Mouse (Mus musculus) limb, embryonic 14.5 days (tissue): ENCODE measurements at regions not wholly inside any gene's neighbourhood (a gene's known extent, or its start where the extent isn't known, plus 50 kb on each side); places are given as distances from the start of the nearest gene placed in this dataset.

Experiments
- ATAC-seq: fragments of 200-750 bp; cut with Nextera tagmentation; 2 replicates; pipeline ENCODE4 v1.8.0; 2017; ENCODE audit warnings: low read depth, moderate number of reproducible peaks, moderate TSS enrichment; ENCODE audit not compliant: low FRiP score
- DNase-seq: peaks from one replicate; pipeline ENCODE4 v3.0.0-alpha.2; 2015; ENCODE audit warnings: low spot score
- H3K27ac ChIP-seq: fragments of 300-500 bp; sonication (generic); replicated peaks from 2 replicates; pipeline ENCODE4 v1.5.1; 2014; ENCODE audit warnings: low read depth, mild to moderate bottlenecking, low read length, moderate library complexity, mixed read lengths
- H3K27me3 ChIP-seq: fragments of 300-500 bp; sonication (generic); 2 replicates; pipeline ENCODE4 v1.6.1; 2014; ENCODE audit warnings: low read length, mixed read lengths; ENCODE audit not compliant: control insufficient read depth, insufficient read depth
- H3K36me3 ChIP-seq: fragments of 300-500 bp; sonication (generic); 2 replicates; pipeline ENCODE4 v1.6.1; 2014; ENCODE audit warnings: mild to moderate bottlenecking, low read length, moderate library complexity, mixed read lengths; ENCODE audit not compliant: control insufficient read depth, insufficient read depth
- H3K4me1 ChIP-seq: fragments of 300-500 bp; sonication (generic); 2 replicates; pipeline ENCODE4 v1.6.1; 2014; ENCODE audit warnings: antibody characterized with exemption, low read length, mixed read lengths; ENCODE audit not compliant: control insufficient read depth, insufficient read depth
- H3K4me2 ChIP-seq: fragments of 300-500 bp; sonication (generic); replicated peaks from 2 replicates; pipeline ENCODE4 v1.6.1; 2014; ENCODE audit warnings: low read depth, mild to moderate bottlenecking, low read length, moderate library complexity; ENCODE audit not compliant: severe bottlenecking
- H3K4me3 ChIP-seq: fragments of 300-500 bp; sonication (generic); replicated peaks from 2 replicates; pipeline ENCODE4 v1.5.1; 2014; ENCODE audit warnings: low read length
- H3K9ac ChIP-seq: fragments of 300-500 bp; sonication (generic); 2 replicates; pipeline ENCODE4 v1.6.1; 2014; ENCODE audit warnings: mild to moderate bottlenecking, low read depth, low read length, moderate library complexity; ENCODE audit not compliant: severe bottlenecking
- H3K9me3 ChIP-seq: fragments of 300-500 bp; sonication (generic); 2 replicates; pipeline ENCODE4 v1.6.1; 2016; ENCODE audit warnings: low read length; ENCODE audit not compliant: control insufficient read depth
- POLR2A ChIP-seq: fragments of 200-500 bp; IDR thresholded peaks from 2 replicates; pipeline ENCODE4 v1.8.0; 2012; ENCODE audit warnings: inconsistent platforms, mild to moderate bottlenecking, moderate library complexity, borderline replicate concordance; ENCODE audit not compliant: insufficient read depth, insufficient read length; ENCODE audit errors: extremely low read depth
- WGBS: fragments of 180-500 bp; shearing (Covaris S2); extraction: QIAGEN DNeasy Blood & Tissue Kit; methylation state at CpG from one replicate; pipeline ENCODE4 v1.1.7; 2014; 5-methylcytosine and 5-hydroxymethylcytosine counted together

DNA sequence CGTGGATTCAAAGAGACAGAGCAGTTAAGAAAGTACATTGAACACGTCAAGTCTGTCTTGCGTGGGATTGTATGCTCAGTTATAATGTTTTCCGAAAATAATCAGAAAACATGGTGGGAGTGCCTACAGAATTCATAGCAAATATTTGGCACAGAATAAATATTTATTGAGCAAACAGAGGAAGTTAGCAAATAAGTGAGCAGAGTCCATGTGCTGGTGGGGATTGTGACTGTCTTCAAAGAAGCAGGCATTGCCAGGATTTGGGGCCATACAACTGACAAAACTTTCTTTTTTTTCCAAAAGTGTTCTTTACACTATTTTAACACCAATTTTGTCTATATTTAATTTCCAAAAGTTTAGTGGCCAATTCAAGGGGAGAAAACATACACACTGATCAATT, 1729.8 kb downstream of the AI429214 start:
- H3K9me3 ChIP-seq, result no peaks in the 10 kb centered on the region
- no peak overlapping the region for H3K4me3 ChIP-seq
- H3K9ac ChIP-seq, result no peak overlapping the region
- no peak for TF ChIP-seq POLR2A
- DNase-seq (no peak), ATAC-seq (no peak)
- 92% methylated on average over 4 of the region's 4 CpGs for WGBS
- no peak overlapping the region for H3K27ac ChIP-seq
- no peak overlapping the region for H3K4me2 ChIP-seq
- no peaks in the 10 kb centered on the region for H3K27me3 ChIP-seq
- no peaks in the 10 kb centered on the region for H3K4me1 ChIP-seq
- H3K36me3 ChIP-seq, result no peaks in the 10 kb centered on the region

DNA sequence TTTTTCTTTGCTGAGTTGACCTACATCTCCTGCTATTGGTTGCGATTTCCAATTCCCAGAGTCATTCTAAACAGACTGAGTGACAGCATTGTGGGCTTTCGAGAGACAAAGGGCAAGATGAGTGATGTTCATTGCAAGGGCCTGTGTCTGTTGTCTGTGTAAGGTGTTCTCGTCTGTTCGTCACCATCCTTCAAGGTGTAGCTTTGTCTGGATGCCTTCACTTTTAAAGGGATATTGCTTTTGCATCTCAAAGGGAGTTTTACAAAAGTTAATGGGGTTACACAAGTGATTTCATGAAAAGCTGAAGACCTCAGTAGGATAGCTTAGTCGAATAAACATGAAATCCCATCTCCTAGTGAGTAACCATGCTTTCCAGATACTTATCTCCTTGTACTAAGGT, 1731.9 kb downstream of the AI429214 start:
- Histone ChIP-seq H3K36me3 (no peaks in the 10 kb centered on the region), H3K4me2 (no peak overlapping the region), H3K4me1 (no peaks in the 10 kb centered on the region), H3K9me3 (no peaks in the 10 kb centered on the region), H3K27ac (no peak overlapping the region), H3K9ac (no peak overlapping the region), H3K27me3 (no peaks in the 10 kb centered on the region), H3K4me3 (no peak overlapping the region)
- ATAC-seq, result no peak
- no peak for TF ChIP-seq POLR2A
- 89% methylated on average over 5 of the region's 5 CpGs for WGBS
- DNase-seq, result no peak

DNA sequence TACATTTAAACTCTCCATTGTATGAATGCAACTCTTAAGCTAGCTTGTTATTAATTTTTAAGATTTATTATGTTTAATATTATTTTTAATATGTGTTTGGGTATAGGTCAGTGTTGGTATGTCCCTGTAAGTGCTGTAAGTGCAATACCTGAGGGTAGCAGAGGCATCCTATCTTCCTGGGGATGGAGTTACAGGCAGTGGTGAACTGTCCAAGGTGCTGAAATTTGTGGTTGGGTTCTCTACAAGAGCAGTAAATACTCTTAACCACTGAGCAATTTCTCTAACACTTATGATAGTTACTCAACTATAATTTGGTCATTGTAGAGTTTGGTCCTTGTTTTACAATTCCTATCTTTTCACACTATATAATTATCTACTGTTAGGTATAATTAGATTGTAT, 1753.7 kb downstream of the AI429214 start:
- H3K27me3 ChIP-seq, result no peaks in the 10 kb centered on the region
- no peaks in the 10 kb centered on the region for H3K9me3 ChIP-seq
- H3K9ac ChIP-seq, result no peak overlapping the region
- ATAC-seq, result no peak
- no peak overlapping the region for H3K4me3 ChIP-seq
- no peak overlapping the region for H3K4me2 ChIP-seq
- peak; percentile 68 for DNase-seq
- no peaks in the 10 kb centered on the region for H3K4me1 ChIP-seq
- H3K36me3 ChIP-seq, result no peaks in the 10 kb centered on the region
- no peak for TF ChIP-seq POLR2A
- no peak overlapping the region for H3K27ac ChIP-seq

DNA sequence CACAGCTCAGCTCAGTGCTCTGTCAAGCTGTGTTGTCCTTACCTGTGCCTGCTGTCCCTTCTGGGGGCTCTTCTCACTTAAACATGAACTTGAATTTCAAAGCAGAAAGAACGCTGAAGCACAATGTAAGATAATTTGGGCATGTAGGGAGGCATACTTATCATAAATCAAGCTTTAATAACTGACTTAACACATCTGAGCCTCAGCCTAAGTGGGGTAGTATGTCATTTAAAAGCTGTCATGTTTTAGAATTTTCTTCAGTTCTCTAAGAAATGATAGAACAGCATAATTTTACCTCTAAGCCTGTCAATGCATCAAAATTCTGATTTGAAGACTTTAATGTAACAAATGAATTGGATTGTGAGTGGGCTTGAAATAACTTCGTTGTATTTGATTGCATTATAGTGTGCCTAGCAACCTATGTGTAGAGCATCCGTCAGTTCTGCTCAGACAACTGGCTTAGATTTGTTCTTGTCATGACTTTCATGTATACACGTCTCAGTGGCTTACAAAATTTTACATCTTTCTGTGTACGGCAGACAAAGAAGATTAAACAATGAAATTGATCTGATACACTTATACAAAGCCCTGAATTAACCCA, 1773.3 kb downstream of the AI429214 start:
- ATAC-seq (no peak), DNase-seq (no peak)
- no peaks in the 10 kb centered on the region for H3K27me3 ChIP-seq
- no peak overlapping the region for H3K9ac ChIP-seq
- no peaks in the 10 kb centered on the region for H3K36me3 ChIP-seq
- no peak for TF ChIP-seq POLR2A
- H3K4me1 ChIP-seq, result no peaks in the 10 kb centered on the region
- WGBS, result 78% methylated on average over 5 of the region's 5 CpGs
- no peak overlapping the region for H3K4me3 ChIP-seq
- H3K4me2 ChIP-seq, result no peak overlapping the region
- no peak overlapping the region for H3K27ac ChIP-seq
- H3K9me3 ChIP-seq, result no peaks in the 10 kb centered on the region

DNA sequence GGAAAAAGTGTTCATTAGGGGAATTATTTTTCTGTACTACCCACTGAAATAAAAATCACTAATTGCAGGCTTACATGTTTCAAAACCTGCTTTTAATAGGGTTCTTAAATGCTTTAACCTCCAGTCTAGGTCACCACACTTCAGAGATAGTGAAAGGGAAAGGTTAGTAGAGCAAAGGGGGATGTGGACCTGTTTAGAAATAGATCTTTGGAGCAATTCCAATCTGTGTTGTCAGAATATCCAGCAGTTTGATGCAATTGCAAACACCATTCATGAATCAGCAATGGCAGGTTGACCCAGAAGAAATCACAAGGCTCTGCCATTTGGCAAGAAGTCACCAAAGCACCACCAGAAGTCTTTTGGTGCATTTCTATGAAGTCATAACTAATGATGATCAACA, 1819.1 kb downstream of the AI429214 start:
- Histone ChIP-seq H3K9me3 (no peaks in the 10 kb centered on the region), H3K4me1 (no peaks in the 10 kb centered on the region), H3K9ac (no peak overlapping the region), H3K36me3 (no peaks in the 10 kb centered on the region), H3K27me3 (no peaks in the 10 kb centered on the region), H3K4me2 (no peak overlapping the region), H3K4me3 (no peak overlapping the region), H3K27ac (no peak overlapping the region)
- DNase-seq (no peak), ATAC-seq (no peak)
- no peak for TF ChIP-seq POLR2A

DNA sequence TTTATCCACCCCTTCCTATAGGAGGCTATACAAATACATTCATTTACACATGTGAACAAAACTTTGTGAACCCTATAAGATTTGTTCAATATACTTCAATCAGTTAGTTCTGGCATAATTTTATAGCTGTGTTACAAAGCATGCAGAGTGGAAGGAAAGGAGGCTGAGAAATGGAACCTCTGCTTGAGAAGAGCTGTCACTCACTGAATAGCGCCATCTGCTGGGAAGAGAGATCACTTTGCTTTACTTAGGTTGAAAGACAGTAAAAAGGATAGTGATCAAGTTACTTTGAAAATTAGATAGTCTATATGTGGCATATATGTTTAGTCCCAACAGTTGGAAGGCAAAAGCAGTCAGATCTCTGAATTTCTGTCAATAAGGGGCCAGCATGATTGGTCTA, 1824.8 kb downstream of the AI429214 start:
- no peak overlapping the region for H3K27ac ChIP-seq
- H3K36me3 ChIP-seq, result no peaks in the 10 kb centered on the region
- DNase-seq, result peak; percentile 44
- H3K4me2 ChIP-seq, result no peak overlapping the region
- H3K9me3 ChIP-seq, result no peaks in the 10 kb centered on the region
- no peak for ATAC-seq
- TF ChIP-seq POLR2A, result no peak
- H3K27me3 ChIP-seq, result no peaks in the 10 kb centered on the region
- 30% methylated on average over 1 of the region's 1 CpGs for WGBS
- no peak overlapping the region for H3K9ac ChIP-seq
- H3K4me1 ChIP-seq, result no peaks in the 10 kb centered on the region
- H3K4me3 ChIP-seq, result no peak overlapping the region
